Mouse (Mus musculus) gastrocnemius, adult 18-20 months (tissue): ENCODE measurements around the gene Stx1b. TPM values are rescaled to one million over a fixed set of nuclear protein-coding genes. Genes with fewer than 3 reads are reported as not detected.

Source experiments
- DNase-seq: peaks from one replicate; pipeline ENCODE4 v3.0.0; 2021; ENCODE audit warnings: low spot score
- total RNA-seq, 2 experiments: library from RNA; stranded (reverse); gene quantifications; 2 replicates each; pipeline ENCODE4 v1.2.3; 2021

Gene Stx1b
- total RNA-seq, 2 experiments from 2014 or later: 0.74 to 1.2 TPM

DNA sequence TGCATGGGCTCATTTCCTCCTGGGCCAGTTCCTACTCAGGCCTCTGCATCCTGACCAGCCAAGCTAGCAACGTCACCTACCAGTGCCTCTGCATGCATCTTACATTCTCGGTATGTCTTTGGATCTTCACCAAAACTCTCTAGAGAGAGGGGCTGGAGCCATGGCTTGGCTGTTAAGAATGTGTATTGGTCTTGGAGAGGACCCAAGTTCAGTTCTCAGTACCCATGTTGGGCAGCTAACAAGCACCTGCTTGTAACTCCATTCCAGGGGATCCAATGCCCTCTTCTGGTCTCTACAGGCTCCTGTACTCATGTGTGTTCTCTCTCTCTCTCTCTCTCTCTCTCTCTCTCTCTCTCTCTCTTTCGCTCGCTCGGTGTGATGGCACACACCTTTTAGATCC is 6.6 kb downstream of the Stx1b start:
- DNase-seq: no peak

DNA sequence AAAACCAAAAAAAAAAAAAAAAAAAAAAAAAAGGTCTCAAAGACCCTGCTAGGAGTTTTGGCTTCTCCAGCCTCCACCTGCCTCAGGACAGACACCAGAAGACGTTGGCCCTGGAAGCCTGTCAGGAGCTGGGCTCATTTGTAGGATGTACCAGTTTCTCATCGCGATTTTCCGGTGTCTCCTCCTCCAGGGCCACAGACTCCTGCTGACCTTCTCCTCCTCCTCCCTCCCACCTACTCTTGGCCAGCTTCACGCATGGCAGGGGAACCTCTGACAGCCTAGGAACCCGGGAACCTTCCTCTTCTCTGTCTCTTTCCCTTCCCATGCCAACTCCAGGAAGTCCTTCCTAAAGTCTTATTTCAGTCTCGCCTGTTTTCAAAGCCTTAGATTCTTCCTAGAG is 7.3 kb downstream of the Stx1b start:
- no peak for DNase-seq

- DNase-seq: peak; percentile 72
These were observed 8.2 kb downstream of the Stx1b start for GRCm38 (mm10) chr7:127815954-127816821.

DNA sequence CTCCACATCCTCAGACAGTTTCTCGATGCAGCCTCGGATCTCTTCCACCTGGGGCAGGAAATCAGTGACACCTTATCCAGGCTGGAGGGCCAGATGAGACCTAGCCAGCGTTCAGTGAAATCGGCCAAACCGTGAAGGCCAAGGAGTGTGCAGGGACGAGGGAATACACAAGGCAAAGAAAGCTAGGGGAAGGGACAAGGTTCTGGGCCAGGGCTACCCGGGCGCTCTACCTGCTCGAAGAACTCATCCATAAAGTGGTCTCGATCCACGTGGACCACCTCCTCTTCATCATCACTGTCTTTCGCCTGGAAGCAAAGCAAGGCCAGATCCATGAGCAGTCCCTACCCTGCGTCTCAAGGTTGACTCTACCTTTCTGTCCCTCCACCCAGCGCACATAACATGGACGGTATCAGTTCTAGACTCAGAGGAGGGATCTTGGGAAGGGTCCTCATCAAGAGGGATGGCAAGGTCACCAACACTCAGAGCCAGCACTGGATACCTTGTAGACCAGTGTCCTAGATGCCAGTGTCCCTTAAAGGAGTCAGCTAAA is 9.2 kb downstream of the Stx1b start:
- no peak for DNase-seq

GRCm38 (mm10) chr7:127814241-127814921 is 10.0 kb downstream of the Stx1b start:
- peak; percentile 88 for DNase-seq

DNA sequence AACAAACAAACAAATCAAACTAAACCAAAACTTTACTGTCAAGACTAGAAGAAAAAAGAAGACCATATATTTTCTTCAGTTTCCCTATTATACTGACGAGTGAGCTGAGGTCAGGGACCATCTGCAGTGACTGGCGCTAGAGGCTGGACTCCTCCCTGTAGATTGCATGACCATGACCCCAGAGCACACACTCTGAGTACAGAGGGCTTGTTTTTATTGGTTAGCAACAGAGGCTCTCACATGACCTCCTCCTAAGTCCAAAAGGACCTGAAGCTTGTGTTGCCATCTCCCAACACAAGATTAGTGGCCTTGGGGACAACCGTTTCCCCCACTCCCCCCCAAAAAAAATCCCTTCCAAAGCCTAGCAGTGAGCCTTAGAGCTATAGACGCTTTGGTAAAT is 10.5 kb downstream of the Stx1b start:
- peak; percentile 40 for DNase-seq

DNA sequence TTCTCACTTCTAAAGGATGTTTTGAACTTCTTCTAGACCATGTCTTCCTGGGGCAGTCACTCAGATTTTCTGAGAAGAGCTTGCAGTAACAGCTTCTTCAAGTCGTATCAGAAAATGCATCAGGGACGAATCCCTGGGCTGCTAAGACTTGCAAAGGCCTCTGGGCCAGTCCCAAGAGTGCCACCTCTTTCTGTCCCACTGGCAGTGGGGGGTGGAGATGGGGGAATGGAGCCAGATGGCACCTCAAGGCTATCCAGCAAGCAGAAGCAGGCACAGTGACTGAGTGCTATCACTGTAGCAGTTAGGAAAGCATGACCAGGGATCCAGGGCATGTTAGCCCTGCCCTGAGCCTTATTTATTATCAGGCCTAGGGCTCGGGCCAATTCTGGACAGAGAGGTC is 12.1 kb downstream of the Stx1b start:
- no peak for DNase-seq

DNA sequence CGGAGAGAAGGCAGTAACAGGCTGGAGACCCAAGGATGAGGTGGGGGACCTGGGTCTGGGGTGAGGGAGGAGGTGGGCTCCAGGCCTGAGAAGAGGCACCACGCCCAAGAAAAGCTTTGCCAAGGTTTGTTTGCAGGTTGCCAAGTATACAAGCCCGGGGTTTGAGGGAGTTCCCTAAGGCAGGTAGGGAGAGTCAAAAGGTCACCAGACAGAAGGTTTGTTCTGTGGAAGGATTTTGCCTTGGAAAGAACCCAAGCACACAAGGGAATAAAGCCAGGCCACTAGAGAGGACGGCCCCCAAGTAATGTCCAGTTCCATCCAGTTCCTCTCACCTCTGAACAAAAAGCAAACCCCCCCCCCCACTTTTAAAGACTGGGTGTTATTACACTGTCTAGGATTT is 13.1 kb downstream of the Stx1b start:
- DNase-seq: no peak

- no peak for DNase-seq
These were observed 13.7 kb downstream of the Stx1b start for GRCm38 (mm10) chr7:127810650-127811049.

GRCm38 (mm10) chr7:127809846-127810245 is 14.5 kb downstream of the Stx1b start:
- DNase-seq: no peak

GRCm38 (mm10) chr7:127808821-127809220 is 15.5 kb downstream of the Stx1b start:
- DNase-seq: no peak

DNA sequence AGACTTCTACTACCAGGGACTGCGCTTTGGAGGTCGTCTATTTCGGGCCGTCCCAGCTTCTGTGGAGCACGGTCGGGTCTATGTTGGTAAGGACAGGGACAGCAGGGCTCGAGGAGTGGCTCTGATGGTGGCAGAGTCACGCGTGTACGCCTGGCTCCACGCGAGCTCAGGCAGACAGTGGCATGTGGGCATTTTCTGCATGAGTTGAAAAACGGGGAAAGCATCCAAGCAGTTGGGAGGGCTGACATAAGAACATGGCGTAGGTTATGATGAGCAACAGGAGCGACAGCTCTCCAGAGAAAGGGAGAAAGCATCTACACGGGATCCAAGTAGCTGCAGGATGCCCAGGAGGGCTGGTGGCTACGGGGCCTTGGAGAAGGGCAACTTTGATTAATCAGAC is 22.0 kb downstream of the Stx1b start:
- no peak for DNase-seq

GRCm38 (mm10) chr7:127801010-127801621 is 23.2 kb downstream of the Stx1b start:
- peak; percentile 37 for DNase-seq

- DNase-seq: peak; percentile 95
These were observed 23.8 kb downstream of the Stx1b start, which contains the start of gene Hsd3b7 for GRCm38 (mm10) chr7:127800435-127801009. Hsd3b7 (plus strand) TSS chr7:127800604.

- DNase-seq: no peak
These were observed 24.6 kb downstream of the Stx1b start for GRCm38 (mm10) chr7:127799738-127800137.

DNA sequence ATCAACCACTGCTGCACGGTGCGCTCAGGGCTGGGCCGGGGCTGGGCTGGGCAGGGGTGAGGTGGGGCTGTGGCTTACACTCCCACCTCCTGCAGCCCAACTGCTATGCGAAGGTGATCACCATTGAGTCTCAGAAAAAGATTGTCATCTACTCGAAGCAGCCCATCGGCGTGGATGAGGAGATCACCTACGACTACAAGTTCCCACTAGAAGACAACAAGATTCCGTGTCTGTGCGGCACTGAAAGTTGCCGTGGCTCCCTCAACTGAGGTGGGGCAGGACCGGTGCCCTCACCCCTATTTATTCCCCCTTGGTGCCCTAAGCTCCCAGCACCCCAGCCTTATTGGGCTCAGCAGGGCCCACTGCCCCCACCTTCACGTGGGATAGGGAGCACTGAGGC is 25.1 kb downstream of the Stx1b start:
- DNase-seq: no peak

DNA sequence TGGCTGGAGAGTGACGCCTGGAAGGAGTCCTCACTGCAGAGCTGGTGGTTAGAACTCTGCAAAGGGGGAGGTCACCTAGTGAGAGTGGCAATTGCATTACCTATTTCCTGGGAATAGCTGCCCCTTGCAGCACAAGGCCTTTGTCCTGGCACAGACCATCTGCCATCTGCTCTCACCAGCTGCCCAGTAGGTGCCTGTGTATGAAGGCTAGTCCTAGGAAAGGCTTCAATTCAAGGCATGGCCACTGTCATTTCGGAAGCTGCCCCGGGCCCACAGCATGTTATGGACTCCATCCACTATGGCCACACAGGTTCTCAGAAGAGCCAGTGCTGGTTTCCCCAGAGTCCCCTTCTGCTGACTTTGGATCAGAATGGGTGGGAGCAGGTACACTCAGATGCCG is 25.8 kb downstream of the Stx1b start:
- DNase-seq: no peak

DNA sequence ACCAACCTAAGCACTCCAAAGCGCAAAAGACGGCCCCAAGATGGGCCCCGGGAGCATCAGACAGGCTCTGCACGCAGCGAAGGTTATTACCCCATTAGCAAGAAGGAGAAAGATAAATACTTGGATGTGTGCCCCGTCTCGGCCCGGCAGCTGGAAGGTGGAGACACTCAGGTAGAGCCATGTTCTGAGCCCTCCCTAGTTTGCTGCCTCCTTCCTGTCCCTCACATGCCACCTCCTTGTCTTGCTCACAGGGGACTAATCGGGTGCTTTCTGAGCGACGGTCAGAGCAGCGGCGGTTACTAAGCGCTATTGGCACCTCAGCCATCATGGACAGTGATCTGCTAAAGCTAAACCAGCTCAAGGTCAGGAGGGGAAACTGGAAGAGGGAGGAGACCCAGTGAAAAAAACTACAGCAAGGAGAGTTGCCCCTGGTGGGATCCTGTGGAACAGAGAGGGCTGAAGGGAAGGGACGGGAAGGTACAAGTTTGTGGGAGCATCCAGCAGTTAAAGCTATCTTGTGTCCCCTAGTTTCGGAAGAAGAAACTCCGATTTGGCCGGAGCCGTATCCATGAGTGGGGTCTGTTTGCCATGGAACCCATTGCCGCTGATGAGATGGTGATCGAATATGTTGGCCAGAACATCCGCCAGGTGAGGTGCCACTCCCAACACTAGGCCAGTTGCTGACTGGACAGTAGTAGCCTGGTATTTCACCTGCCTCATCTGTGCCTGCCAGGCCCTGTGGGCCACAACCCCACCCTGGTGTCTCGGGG is 27.1 kb downstream of the Stx1b start:
- DNase-seq: no peak

- DNase-seq: no peak
These were observed 39.0 kb downstream of the Stx1b start, which contains the start of gene Gm49388 for GRCm38 (mm10) chr7:127785308-127785707. Gm49388 (plus strand) TSS chr7:127785608.

DNA sequence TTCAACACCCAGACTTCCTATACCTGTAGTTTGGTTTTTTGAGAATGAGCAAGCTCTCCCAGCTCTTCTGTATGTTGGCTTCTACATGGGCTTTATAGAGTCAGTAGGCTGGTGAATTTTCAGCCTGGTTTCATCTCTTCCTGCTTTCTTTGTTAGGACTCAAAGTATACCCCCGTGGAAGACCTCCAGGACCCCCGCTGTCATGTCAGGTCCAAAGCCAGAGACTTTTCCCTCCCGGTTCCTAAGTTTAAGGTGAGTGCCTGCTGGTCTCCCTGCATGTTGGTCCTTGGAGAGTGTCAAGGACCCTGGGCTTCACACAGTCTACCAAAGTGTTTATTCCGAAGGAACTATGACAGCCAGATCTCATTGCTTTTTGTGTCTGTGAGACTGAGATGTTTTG is 46.0 kb downstream of the Stx1b start:
- DNase-seq: no peak
